Mouse (Mus musculus): ENCODE measurements around the gene Dio3. TPM values are rescaled to one million over a fixed set of nuclear protein-coding genes. Genes with fewer than 3 reads are reported as not detected.

Gene Dio3
- total RNA-seq, 2 experiments from 2014 or later, result 1.1 to 2.3 TPM

DNA sequence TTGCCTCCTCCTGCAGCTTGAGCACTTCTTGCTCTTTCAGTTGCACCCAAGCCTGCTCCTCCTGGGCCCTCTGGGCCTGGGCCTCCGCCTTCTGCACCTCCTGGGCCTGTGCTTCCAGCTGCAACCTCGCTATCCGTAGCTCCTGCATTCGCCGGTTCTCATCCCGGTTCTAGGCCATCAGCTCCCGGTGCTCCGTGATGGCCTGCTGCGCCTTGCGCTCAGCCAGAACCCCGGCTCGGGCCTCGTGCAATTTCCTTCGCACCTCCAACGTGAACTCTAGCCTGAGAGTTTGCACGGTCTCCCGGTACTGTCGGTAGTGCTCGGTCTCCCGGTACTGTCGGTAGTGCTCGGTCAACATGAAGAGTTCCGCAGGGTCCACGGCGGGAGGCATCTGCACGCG lies 40.8 kb downstream of the Dio3 start:
- intact Hi-C loops (cut with DNase I), result no loop called here
- no peak for DNase-seq

Small RNA genes within 50 kb of the gene (microRNA-seq; reads per million reads assigned to microRNA genes)
- gene Mir1247, result 4.8 reads per million, percentile 11 among the genes with 10 or more reads in this experiment

Other genes starting within 250 kb of the Dio3 start
- 100 to 1,000 TPM; 201 to 210 TPM for gene Ppp2r5c, start 168.1 kb downstream of the Dio3 start, total RNA-seq (2021)